In the genomic region with DNA sequence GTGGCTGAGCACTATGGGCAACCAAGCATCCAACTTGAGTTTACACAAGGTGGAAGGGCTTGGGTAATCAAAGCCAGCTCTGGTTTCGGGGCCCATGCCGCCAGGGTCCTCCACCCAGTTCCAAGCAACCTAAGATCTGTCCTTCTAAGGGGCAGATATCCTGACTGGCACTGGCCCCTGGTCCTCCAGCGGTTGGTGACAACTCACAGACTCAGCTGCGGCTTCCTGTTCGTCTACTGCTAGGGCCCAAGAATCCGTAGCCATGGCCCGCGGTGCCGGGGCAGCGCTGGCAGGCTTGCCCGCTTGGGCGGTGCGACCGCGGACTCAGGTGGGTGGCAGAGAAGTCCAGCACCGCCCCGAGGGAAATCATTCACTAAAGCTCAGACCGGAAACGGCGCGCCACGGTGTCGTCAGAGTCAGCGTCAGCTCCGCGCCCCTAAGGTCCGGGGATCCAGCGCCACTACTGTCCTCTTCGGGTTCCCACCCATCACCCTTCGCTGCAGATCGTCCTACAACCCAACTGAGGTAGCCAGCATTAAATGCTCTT, we compare ENCODE assay signal across 8 mouse cellular contexts. TPM values are rescaled to one million over a fixed set of nuclear protein-coding genes. Genes with fewer than 3 reads are reported as not detected.
DNase-seq lines count a peak whose midpoint lies in the region; ATAC-seq and TF ChIP-seq lines count a peak whose summit lies in the region.

No protein-coding gene starts in this region.

- no peak for TF ChIP-seq EP300 in heart, postnatal 0 days (IDR thresholded peaks at IDR 0.05; ENCODE audit: low read depth)

- no peak for TF ChIP-seq CTCF in heart, postnatal 0 days (IDR thresholded peaks at IDR 0.05; ENCODE audit: low read depth)
- TF ChIP-seq CTCF in testis, adult 2 months (IDR thresholded peaks at IDR 0.05; ENCODE audit: control insufficient read depth, insufficient read depth, insufficient replicate concordance, low read depth, low read length), result no peak

- ATAC-seq in forebrain, embryonic 12.5 days (ENCODE audit: low FRiP score), result peak; percentile 86
- ATAC-seq in heart, postnatal 0 days (ENCODE audit: insufficient read depth, low read depth), result peak; percentile 96
- peak; percentile 97 for ATAC-seq in liver, embryonic 16.5 days (ENCODE audit: low read depth)
- peak; percentile 92 for ATAC-seq in neural tube, embryonic 13.5 days (ENCODE audit: low read depth)

- TF ChIP-seq POLR2A in testis, adult 2 months (IDR thresholded peaks at IDR 0.05; ENCODE audit: control insufficient read depth, low read depth, low read length), result peak; percentile 75

- peaks cover 7% of the 10 kb centered on the region for H3K27me3 ChIP-seq in forebrain, embryonic 12.5 days
- H3K27me3 ChIP-seq in heart, postnatal 0 days (ENCODE audit: control insufficient read depth, insufficient read depth, low read length), result 0 out of 2 replicates have a peak, but pooled peaks cover 6% of the 10 kb centered on the region
- no peaks in the 10 kb centered on the region for H3K27me3 ChIP-seq in liver, embryonic 16.5 days (ENCODE audit: control insufficient read depth, insufficient read depth, low read depth, low read length)
- H3K27me3 ChIP-seq in neural tube, embryonic 13.5 days, result peaks cover 16% of the 10 kb centered on the region
- no peaks in the 10 kb centered on the region for H3K27me3 ChIP-seq in testis, adult 2 months (ENCODE audit: control insufficient read depth, insufficient read depth, low read length)

- H3K36me3 ChIP-seq in forebrain, embryonic 12.5 days (replicated peaks), result no peaks in the 10 kb centered on the region
- H3K36me3 ChIP-seq in heart, postnatal 0 days (replicated peaks; ENCODE audit: control insufficient read depth, insufficient read depth, low read length), result no peaks in the 10 kb centered on the region
- H3K36me3 ChIP-seq in liver, embryonic 16.5 days (ENCODE audit: control insufficient read depth, insufficient read depth), result no peaks in the 10 kb centered on the region
- no peaks in the 10 kb centered on the region for H3K36me3 ChIP-seq in neural tube, embryonic 13.5 days
- H3K36me3 ChIP-seq in testis, adult 2 months (ENCODE audit: control insufficient read depth, insufficient read depth, low read length), result peaks cover 7% of the 10 kb centered on the region

- WGBS in forebrain, embryonic 12.5 days, result under 1% methylated on average over 31 of the region's 31 CpGs
- WGBS in heart, postnatal 0 days, result under 1% methylated on average over 31 of the region's 31 CpGs
- whole genome bisulfite sequencing in liver, embryonic 16.5 days (ENCODE audit: insufficient replicate concordance), result under 1% methylated on average over 31 of the region's 31 CpGs
- WGBS in neural tube, embryonic 13.5 days, result under 1% methylated on average over 31 of the region's 31 CpGs

- peak overlapping the region; percentile 60 for H3K4me3 ChIP-seq in forebrain, embryonic 12.5 days (replicated peaks)
- H3K4me3 ChIP-seq in heart, postnatal 0 days (ENCODE audit: low read depth, low read length), result peak overlapping the region; percentile 79
- H3K4me3 ChIP-seq in liver, embryonic 16.5 days (ENCODE audit: low read depth, low read length), result peak overlapping the region; percentile 77
- H3K4me3 ChIP-seq in neural tube, embryonic 13.5 days, result peak overlapping the region; percentile 85
- peak overlapping the region; percentile 93 for H3K4me3 ChIP-seq in testis, adult 2 months (ENCODE audit: control insufficient read depth, low read depth, low read length)

- no peak overlapping the region for H3K27ac ChIP-seq in forebrain, embryonic 12.5 days
- H3K27ac ChIP-seq in heart, postnatal 0 days (ENCODE audit: low read depth), result peak overlapping the region; percentile 64
- peak overlapping the region; percentile 73 for H3K27ac ChIP-seq in liver, embryonic 16.5 days (ENCODE audit: low read length)
- H3K27ac ChIP-seq in neural tube, embryonic 13.5 days (replicated peaks), result peak overlapping the region; percentile 74
- peak overlapping the region; percentile 79 for H3K27ac ChIP-seq in testis, adult 2 months (ENCODE audit: control insufficient read depth, insufficient read depth, low read depth, low read length)

- peaks cover 7% of the 10 kb centered on the region; the same call in 1 of the 2 replicates for H3K4me1 ChIP-seq in forebrain, embryonic 12.5 days
- H3K4me1 ChIP-seq in heart, postnatal 0 days (ENCODE audit: control insufficient read depth, insufficient read depth), result no peaks in the 10 kb centered on the region; the same call in 1 of the 2 replicates
- peaks cover 7% of the 10 kb centered on the region for H3K4me1 ChIP-seq in liver, embryonic 16.5 days (ENCODE audit: control insufficient read depth, low read depth, low read length)
- peaks cover 10% of the 10 kb centered on the region for H3K4me1 ChIP-seq in neural tube, embryonic 13.5 days (replicated peaks)
- H3K4me1 ChIP-seq in testis, adult 2 months (ENCODE audit: control insufficient read depth, insufficient read depth, low read length), result peaks cover 3% of the 10 kb centered on the region; the same call in 1 of the 2 replicates

- no peaks in the 10 kb centered on the region for H3K9me3 ChIP-seq in forebrain, embryonic 12.5 days
- no peaks in the 10 kb centered on the region for H3K9me3 ChIP-seq in heart, postnatal 0 days (replicated peaks; ENCODE audit: control insufficient read depth, low read length)
- no peaks in the 10 kb centered on the region for H3K9me3 ChIP-seq in liver, embryonic 16.5 days (replicated peaks; ENCODE audit: control insufficient read depth, low read length)
- no peaks in the 10 kb centered on the region for H3K9me3 ChIP-seq in neural tube, embryonic 13.5 days

- H3K9ac ChIP-seq in forebrain, embryonic 12.5 days, result peak overlapping the region; percentile 69
- H3K9ac ChIP-seq in heart, postnatal 0 days (replicated peaks; ENCODE audit: low read depth, low read length), result peak overlapping the region; percentile 71
- H3K9ac ChIP-seq in liver, embryonic 16.5 days (ENCODE audit: low read depth, low read length), result peak overlapping the region; percentile 88
- H3K9ac ChIP-seq in neural tube, embryonic 13.5 days, result peak overlapping the region; percentile 88

- DNase-seq in CD8-positive naive resting alpha-beta T cell, adult 2 months (ENCODE audit: low read depth in 2 of 2, low spot score in 2 of 2), result peak; percentile 55 to 67
- peak; percentile 87 for DNase-seq in c-Kit-positive CD71-positive TER-119-negative erythroid progenitor cells, embryonic 14.5 days (ENCODE audit: low read depth)
- peak; percentile 87 for DNase-seq in heart, postnatal 0 days (ENCODE audit: low spot score)
- DNase-seq in kidney, postnatal 4 days, result peak; percentile 91 to 94

- H3K4me2 ChIP-seq in forebrain, embryonic 12.5 days, result peak overlapping the region; percentile 88
- H3K4me2 ChIP-seq in heart, postnatal 0 days (ENCODE audit: low read depth, low read length), result peak overlapping the region; percentile 78
- peak overlapping the region; percentile 93 for H3K4me2 ChIP-seq in liver, embryonic 16.5 days (ENCODE audit: low read depth, low read length)
- peak overlapping the region; percentile 90 for H3K4me2 ChIP-seq in neural tube, embryonic 13.5 days

RNA-seq across cellular contexts. Expression of a gene that starts 4.1 kb away (rescaled TPM):
- polyA plus RNA-seq in forebrain, embryonic 12.5 days (2016; fragmentation: Nextera tagmentation; extraction: Ambion mirVana), result 10.5 and 12.0 TPM in 2 replicates
- total RNA-seq in heart, postnatal 0 days (2014; rRNA removed; ENCODE audit: low replicate concordance), result 9.3 and 10.2 TPM in 2 replicates
- polyA plus RNA-seq in heart, postnatal 0 days (2015; fragmentation: Nextera tagmentation; extraction: Ambion mirVana), result 2.8 and 3.6 TPM in 2 replicates
- 2.6 and 2.7 TPM in 2 replicates for polyA plus RNA-seq in liver, embryonic 16.5 days (2015; fragmentation: Nextera tagmentation; extraction: Ambion mirVana)
- 6.5 and 6.7 TPM in 2 replicates for polyA plus RNA-seq in neural tube, embryonic 13.5 days (2015; fragmentation: Nextera tagmentation; extraction: Ambion mirVana)
- polyA plus RNA-seq in testis, adult 2 months (2012; rRNA removed), result 46.7 and 50.8 TPM in 2 replicates

RNA-seq across cellular contexts. Expression of a gene that starts 5.5 kb away (rescaled TPM):
- 84.6 and 86.4 TPM in 2 replicates for polyA plus RNA-seq in forebrain, embryonic 12.5 days (2016; fragmentation: Nextera tagmentation; extraction: Ambion mirVana)
- 35.1 and 38.9 TPM in 2 replicates for total RNA-seq in heart, postnatal 0 days (2014; rRNA removed; ENCODE audit: low replicate concordance)
- 22.3 and 25.6 TPM in 2 replicates for polyA plus RNA-seq in heart, postnatal 0 days (2015; fragmentation: Nextera tagmentation; extraction: Ambion mirVana)
- polyA plus RNA-seq in liver, embryonic 16.5 days (2015; fragmentation: Nextera tagmentation; extraction: Ambion mirVana), result 49.9 and 51.8 TPM in 2 replicates
- polyA plus RNA-seq in neural tube, embryonic 13.5 days (2015; fragmentation: Nextera tagmentation; extraction: Ambion mirVana), result 74.5 and 75.3 TPM in 2 replicates
- polyA plus RNA-seq in testis, adult 2 months (2012; rRNA removed), result 46.5 and 49.4 TPM in 2 replicates

RNA-seq across cellular contexts. Expression of a gene that starts 28.7 kb away (rescaled TPM):
- 1.5 TPM in 1 of 2 replicates, not detected in the other for polyA plus RNA-seq in forebrain, embryonic 12.5 days (2016; fragmentation: Nextera tagmentation; extraction: Ambion mirVana)
- total RNA-seq in heart, postnatal 0 days (2014; rRNA removed; ENCODE audit: low replicate concordance), result 7.1 and 17.0 TPM in 2 replicates
- 0.38 and 2.0 TPM in 2 replicates for polyA plus RNA-seq in heart, postnatal 0 days (2015; fragmentation: Nextera tagmentation; extraction: Ambion mirVana)
- not detected in 2 replicates for polyA plus RNA-seq in liver, embryonic 16.5 days (2015; fragmentation: Nextera tagmentation; extraction: Ambion mirVana)
- polyA plus RNA-seq in neural tube, embryonic 13.5 days (2015; fragmentation: Nextera tagmentation; extraction: Ambion mirVana), result not detected in 2 replicates
- not detected in 2 replicates for polyA plus RNA-seq in testis, adult 2 months (2012; rRNA removed)

RNA-seq across cellular contexts. Expression of a gene that starts 29.9 kb away (rescaled TPM):
- polyA plus RNA-seq in forebrain, embryonic 12.5 days (2016; fragmentation: Nextera tagmentation; extraction: Ambion mirVana), result 18.8 and 20.7 TPM in 2 replicates
- 19.8 and 28.4 TPM in 2 replicates for total RNA-seq in heart, postnatal 0 days (2014; rRNA removed; ENCODE audit: low replicate concordance)
- 5.6 and 6.0 TPM in 2 replicates for polyA plus RNA-seq in heart, postnatal 0 days (2015; fragmentation: Nextera tagmentation; extraction: Ambion mirVana)
- polyA plus RNA-seq in liver, embryonic 16.5 days (2015; fragmentation: Nextera tagmentation; extraction: Ambion mirVana), result 8.5 and 8.8 TPM in 2 replicates
- 11.1 and 14.3 TPM in 2 replicates for polyA plus RNA-seq in neural tube, embryonic 13.5 days (2015; fragmentation: Nextera tagmentation; extraction: Ambion mirVana)
- 5.1 and 5.8 TPM in 2 replicates for polyA plus RNA-seq in testis, adult 2 months (2012; rRNA removed)
